Mouse (Mus musculus) cerebellum, adult 2 months (tissue): ENCODE data around the gene Wnt2b.

Experiments
- CTCF ChIP-seq: fragments of 200-500 bp; IDR thresholded peaks from 2 replicates; pipeline ENCODE4 v1.5.1; 2011; ENCODE audit warnings: low read depth, mild to moderate bottlenecking, control low read depth, low read length, moderate library complexity, borderline replicate concordance; ENCODE audit not compliant: insufficient read depth
- POLR2A ChIP-seq: fragments of 200-500 bp; IDR thresholded peaks from 2 replicates; pipeline ENCODE4 v1.6.1; 2011; ENCODE audit warnings: low read length, control low read depth, borderline replicate concordance; ENCODE audit not compliant: insufficient read depth

DNA sequence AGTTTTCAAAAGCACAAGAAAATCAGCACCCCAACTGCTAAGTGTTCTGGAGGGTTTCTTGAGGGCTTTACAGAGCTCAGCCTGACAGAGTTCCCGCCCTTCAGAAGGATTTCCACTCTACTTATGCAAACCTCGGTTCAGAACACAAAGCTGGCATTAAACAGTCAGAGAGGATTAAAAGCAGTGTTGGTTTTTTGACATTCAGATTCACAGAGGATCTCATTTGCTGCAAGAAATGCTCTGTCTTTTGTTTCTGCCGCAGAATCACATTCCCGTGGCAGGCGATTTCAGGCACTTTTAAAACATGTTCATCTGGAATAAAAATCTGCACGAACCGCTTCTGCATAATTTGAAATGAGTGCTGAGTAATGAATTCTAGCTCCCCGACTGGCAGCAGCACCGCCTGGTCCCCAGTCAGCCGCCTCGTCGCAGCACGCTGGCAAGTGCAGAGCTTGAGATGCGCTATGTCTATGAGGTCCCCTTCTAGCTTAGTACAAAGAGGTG is 42.3 kb upstream of the Wnt2b start:
- TF ChIP-seq POLR2A (no peak), CTCF (no peak)
